18 mouse cellular contexts compared by ENCODE assay signal in genomic region chr9:43000595-43001250, GRCm38 (mm10). TPM values are rescaled to one million over a fixed set of nuclear protein-coding genes. Genes with fewer than 3 reads are reported as not detected.
DNase-seq lines count a peak whose midpoint lies in the region; ATAC-seq and TF ChIP-seq lines count a peak whose summit lies in the region.
"Had no signal": no experiment of that assay in that cellular context is flagged by ENCODE, and none has a peak within 500 bp of the region (broad histone marks: within the 10 kb centered on the region; RNA-seq: fewer than 3 reads in every experiment).

No protein-coding gene starts in this region.

- TF ChIP-seq CTCF in liver, adult 2 months (IDR thresholded peaks at IDR 0.05; ENCODE audit: low read depth, low read length), result no peak
- TF ChIP-seq CTCF in gastrocnemius, adult 2 months (IDR thresholded peaks at IDR 0.05), result no peak

- TF ChIP-seq POLR2A in liver, adult 2 months (IDR thresholded peaks at IDR 0.05; ENCODE audit: extremely low read depth, insufficient read depth, low read length), result no peak

- 0 out of 2 replicates have a peak, but pooled peaks have one; percentile 49 for ATAC-seq in stomach, embryonic 14.5 days (ENCODE audit: insufficient number of reproducible peaks, insufficient read depth, low FRiP score, low read depth)
- ATAC-seq: forebrain, embryonic 14.5 days had no signal

- intact Hi-C loops in gastrocnemius, adult 2 months (cut with DNase I), result loop anchor here (1.0 to 10.0 kb wide), 3 partner anchors 107 to 284 kb away; partner anchors contain the start of gene Arhgef12

- peak; percentile 68 to 84 for DNase-seq in adrenal gland, adult (ENCODE audit: inconsistent age in 2 of 2, low spot score in 1 of 2)
- no peak for DNase-seq in adrenal gland, postnatal 4 days (ENCODE audit: low spot score in 2 of 2)
- DNase-seq in liver, adult 2 months (ENCODE audit: extremely low read depth, low read depth, low spot score), result peak; percentile 76
- no peak for DNase-seq in liver
- peak; percentile 31 for DNase-seq in adrenal gland, postnatal 25 days
- DNase-seq in embryo, embryonic 10.5 days (ENCODE audit: low spot score), result no peak
- DNase-seq in gastrocnemius, adult 2 months, result no peak
- DNase-seq: gastrocnemius, postnatal 36 days; right cerebral cortex, postnatal 4 days had no signal

- peaks cover 75% of the 10 kb centered on the region for H3K36me3 ChIP-seq in liver, adult 2 months (ENCODE audit: control insufficient read depth, insufficient read depth, low read length)
- peaks cover 74% of the 10 kb centered on the region for H3K36me3 ChIP-seq in stomach, embryonic 14.5 days (ENCODE audit: control insufficient read depth, insufficient read depth, low read length)

- no peak overlapping the region for H3K4me3 ChIP-seq in liver, adult 2 months (ENCODE audit: insufficient read depth, low read depth, low read length)
- no peak overlapping the region for H3K4me3 ChIP-seq in stomach, embryonic 14.5 days (ENCODE audit: low read depth, low read length)
- no peak overlapping the region for H3K4me3 ChIP-seq in gastrocnemius, adult 2 months
- H3K4me3 ChIP-seq: embryonic facial prominence, embryonic 13.5 days; limb, embryonic 13.5 days; liver, embryonic 15.5 days; midbrain, embryonic 12.5 days had no signal

- no peak overlapping the region for H3K4me2 ChIP-seq in stomach, embryonic 14.5 days (replicated peaks; ENCODE audit: low read depth, low read length)
- H3K4me2 ChIP-seq: embryonic facial prominence, embryonic 13.5 days; heart, embryonic 11.5 days; limb, embryonic 13.5 days; liver, embryonic 15.5 days; midbrain, embryonic 12.5 days had no signal

- peaks cover 13% of the 10 kb centered on the region for H3K4me1 ChIP-seq in liver, adult 2 months (ENCODE audit: control insufficient read depth, insufficient read depth, low read length)
- no peaks in the 10 kb centered on the region for H3K4me1 ChIP-seq in stomach, embryonic 14.5 days (ENCODE audit: control insufficient read depth, insufficient read depth, low read length)
- H3K4me1 ChIP-seq: embryonic facial prominence, embryonic 13.5 days; liver, embryonic 15.5 days; midbrain, embryonic 12.5 days had no signal

- H3K27me3 ChIP-seq in liver, adult 2 months (ENCODE audit: control insufficient read depth, insufficient read depth, low read length), result no peaks in the 10 kb centered on the region
- H3K27me3 ChIP-seq in stomach, embryonic 14.5 days (ENCODE audit: control insufficient read depth, insufficient read depth, low read length), result no peaks in the 10 kb centered on the region
- H3K27me3 ChIP-seq: embryonic facial prominence, embryonic 13.5 days; limb, embryonic 13.5 days; liver, embryonic 15.5 days; midbrain, embryonic 12.5 days had no signal

- H3K9ac ChIP-seq in liver, adult 2 months (ENCODE audit: low read depth, low read length), result no peak overlapping the region
- no peak overlapping the region for H3K9ac ChIP-seq in stomach, embryonic 14.5 days (replicated peaks; ENCODE audit: low read depth, low read length)
- H3K9ac ChIP-seq: embryonic facial prominence, embryonic 13.5 days; limb, embryonic 13.5 days; liver, embryonic 15.5 days; midbrain, embryonic 12.5 days had no signal

- WGBS in liver, adult 2 months, result 45% methylated on average over 11 of the region's 11 CpGs
- WGBS in stomach, embryonic 14.5 days, result 75% methylated on average over 11 of the region's 11 CpGs

- no peaks in the 10 kb centered on the region for H3K9me3 ChIP-seq in stomach, embryonic 14.5 days (ENCODE audit: control insufficient read depth, low read depth, low read length)
- H3K9me3 ChIP-seq: embryonic facial prominence, embryonic 13.5 days; limb, embryonic 13.5 days; liver, embryonic 15.5 days; midbrain, embryonic 12.5 days had no signal

- H3K27ac ChIP-seq in liver, adult 2 months (replicated peaks; ENCODE audit: insufficient read depth, low read depth, low read length), result no peak overlapping the region
- no peak overlapping the region; the same call in 1 of the 2 replicates for H3K27ac ChIP-seq in stomach, embryonic 14.5 days (ENCODE audit: low read length)
- no peak overlapping the region for H3K27ac ChIP-seq in gastrocnemius, adult 2 months
- H3K27ac ChIP-seq: embryonic facial prominence, embryonic 13.5 days; limb, embryonic 13.5 days; liver, embryonic 15.5 days; midbrain, embryonic 12.5 days had no signal

- H3K79me2 ChIP-seq in liver, adult 2 months (ENCODE audit: control insufficient read depth, insufficient read depth, low read length), result no peaks in the 10 kb centered on the region

RNA-seq across cellular contexts. Expression of gene Grik4, which starts 56.4 kb away (rescaled TPM):
- 1 to 10 TPM; 2.2 to 2.4 TPM for total RNA-seq in adrenal gland, postnatal 4 days (2021)
- under 0.01 and 0.07 TPM in 2 replicates for total RNA-seq in liver, adult 2 months (2014; rRNA removed)
- polyA plus RNA-seq in liver, adult 2 months (2012; rRNA removed), result 0.04 and 0.09 TPM in 2 replicates
- total RNA-seq in adrenal gland, postnatal 25 days (2021), result 2.0 and 2.1 TPM in 2 replicates
- 0.52 and 1.4 TPM in 2 replicates for polyA plus RNA-seq in stomach, embryonic 14.5 days (2014; fragmentation: Nextera tagmentation; extraction: Ambion mirVana)
- under 1 TPM in 1 of 2 experiments, not detected in 1; 0.22 TPM for total RNA-seq in gastrocnemius, adult 2 months (2021)
- total RNA-seq: common myeloid progenitor, adult 5-6 weeks; monocyte, adult 5-6 weeks had no signal

Comparison
In these comparisons a context has a peak if more than half of its experiments do, and no peak if none do; other contexts are left out.
1. DNase-seq: peak in adrenal gland, adult (2 of 2), liver, adult 2 months (single experiment) and adrenal gland, postnatal 25 days (single experiment); none in adrenal gland, postnatal 4 days (0 of 2), liver (single experiment), embryo, embryonic 10.5 days (single experiment) and gastrocnemius, adult 2 months (single experiment).